In the genomic region with DNA sequence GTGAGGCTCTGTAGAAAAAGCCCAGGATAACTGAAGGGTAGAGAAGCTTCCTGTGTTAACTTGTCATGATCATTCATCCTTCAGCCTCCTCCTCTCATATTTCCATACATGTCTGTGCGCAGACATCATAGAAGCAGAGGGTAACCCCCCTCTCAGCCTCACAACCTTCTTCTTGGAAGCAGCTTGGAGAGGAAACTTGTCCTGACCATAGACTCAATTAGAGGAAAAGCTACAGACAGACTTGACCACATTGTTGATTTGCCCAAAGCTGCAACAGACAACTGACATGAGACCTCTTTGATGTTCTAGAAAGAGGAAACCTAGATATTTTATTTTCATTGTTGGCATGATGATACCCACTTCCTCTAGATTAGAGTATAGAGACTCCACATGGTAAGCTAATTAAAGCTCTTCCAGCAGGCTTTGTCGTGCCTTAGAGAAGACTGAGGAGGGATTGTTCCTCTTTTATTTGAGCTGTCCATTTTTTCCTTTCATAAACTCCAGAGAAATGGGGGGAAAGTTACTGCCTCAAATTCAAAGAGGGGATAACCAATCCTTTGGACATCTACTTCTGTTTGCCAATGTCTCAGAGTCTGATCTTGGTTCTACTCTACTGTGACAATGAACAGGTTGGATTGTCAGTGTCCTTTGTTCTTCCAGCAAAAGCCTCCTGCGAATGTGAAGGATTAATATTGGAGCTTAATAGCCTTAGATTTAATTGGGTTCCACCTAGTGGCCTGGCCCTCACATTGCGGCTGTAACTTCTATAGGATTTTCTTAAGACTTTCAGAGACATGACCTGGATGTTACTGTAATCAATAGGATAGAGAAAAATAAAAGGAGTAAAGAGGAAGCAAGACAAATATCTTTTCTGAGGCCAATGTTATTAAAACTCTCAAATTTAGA, we compare ENCODE assay signal across 10 mouse cellular contexts.
DNase-seq lines count a peak whose midpoint lies in the region; ATAC-seq and TF ChIP-seq lines count a peak whose summit lies in the region.
"Had no signal": no experiment of that assay in that cellular context is flagged by ENCODE, and none has a peak within 500 bp of the region (broad histone marks: within the 10 kb centered on the region; RNA-seq: fewer than 3 reads in every experiment).

No protein-coding gene starts in this region.

- DNase-seq in midbrain, embryonic 11.5 days (ENCODE audit: low spot score, missing footprints): peak; percentile 85
- DNase-seq in midbrain, embryonic 10.5 days (ENCODE audit: low spot score): no peak
- peak; percentile 63 for DNase-seq in brain, embryonic 14.5 days (ENCODE audit: low read depth)
- DNase-seq in kidney, postnatal 4 days: peak; percentile 41 to 52
- DNase-seq in thymus, postnatal 0 days (ENCODE audit: low spot score): peak; percentile 11

- H3K9ac ChIP-seq in forebrain, embryonic 13.5 days: no peak overlapping the region
- no peak overlapping the region for H3K9ac ChIP-seq in forebrain, embryonic 12.5 days
- no peak overlapping the region for H3K9ac ChIP-seq in midbrain, embryonic 11.5 days (ENCODE audit: low read length)
- no peak overlapping the region for H3K9ac ChIP-seq in neural tube, embryonic 15.5 days (replicated peaks)
- H3K9ac ChIP-seq: heart, embryonic 15.5 days had no signal

- H3K4me2 ChIP-seq in forebrain, embryonic 13.5 days: no peak overlapping the region
- H3K4me2 ChIP-seq in forebrain, embryonic 12.5 days: no peak overlapping the region
- no peak overlapping the region for H3K4me2 ChIP-seq in midbrain, embryonic 11.5 days
- H3K4me2 ChIP-seq in neural tube, embryonic 15.5 days: no peak overlapping the region
- H3K4me2 ChIP-seq: heart, embryonic 15.5 days had no signal

- H3K9me3 ChIP-seq in forebrain, embryonic 13.5 days (replicated peaks): no peaks in the 10 kb centered on the region
- H3K9me3 ChIP-seq in forebrain, embryonic 12.5 days: no peaks in the 10 kb centered on the region
- no peaks in the 10 kb centered on the region for H3K9me3 ChIP-seq in midbrain, embryonic 11.5 days (ENCODE audit: control insufficient read depth, low read length)
- no peaks in the 10 kb centered on the region for H3K9me3 ChIP-seq in midbrain, embryonic 10.5 days (replicated peaks)
- H3K9me3 ChIP-seq in neural tube, embryonic 15.5 days (replicated peaks): no peaks in the 10 kb centered on the region
- H3K9me3 ChIP-seq: heart, embryonic 15.5 days had no signal

- no peaks in the 10 kb centered on the region for H3K4me1 ChIP-seq in forebrain, embryonic 13.5 days
- H3K4me1 ChIP-seq in forebrain, embryonic 12.5 days: no peaks in the 10 kb centered on the region
- H3K4me1 ChIP-seq in midbrain, embryonic 11.5 days (ENCODE audit: control insufficient read depth, insufficient read depth, low read length): no peaks in the 10 kb centered on the region
- H3K4me1 ChIP-seq in midbrain, embryonic 10.5 days: no peaks in the 10 kb centered on the region
- H3K4me1 ChIP-seq in neural tube, embryonic 15.5 days: peaks cover 6% of the 10 kb centered on the region; the same call in 1 of the 2 replicates
- H3K4me1 ChIP-seq: heart, embryonic 15.5 days had no signal

- no peaks in the 10 kb centered on the region for H3K27me3 ChIP-seq in forebrain, embryonic 13.5 days
- H3K27me3 ChIP-seq in forebrain, embryonic 12.5 days: no peaks in the 10 kb centered on the region
- H3K27me3 ChIP-seq in midbrain, embryonic 11.5 days (ENCODE audit: control insufficient read depth, insufficient read depth, low read length): no peaks in the 10 kb centered on the region
- H3K27me3 ChIP-seq in midbrain, embryonic 10.5 days (ENCODE audit: low read depth, poor library complexity, severe bottlenecking): no peaks in the 10 kb centered on the region
- H3K27me3 ChIP-seq in neural tube, embryonic 15.5 days (replicated peaks): no peaks in the 10 kb centered on the region
- H3K27me3 ChIP-seq: heart, embryonic 15.5 days had no signal

- no peak for TF ChIP-seq POLR2A in brain, embryonic 14.5 days (IDR thresholded peaks at IDR 0.05; ENCODE audit: borderline replicate concordance, extremely low read depth, insufficient read depth, insufficient read length, poor library complexity, severe bottlenecking)

- no peak overlapping the region for H3K27ac ChIP-seq in forebrain, embryonic 13.5 days
- H3K27ac ChIP-seq in forebrain, embryonic 12.5 days: no peak overlapping the region
- no peak overlapping the region for H3K27ac ChIP-seq in midbrain, embryonic 11.5 days (ENCODE audit: low read depth, low read length)
- no peak overlapping the region for H3K27ac ChIP-seq in midbrain, embryonic 10.5 days (replicated peaks)
- no peak overlapping the region for H3K27ac ChIP-seq in neural tube, embryonic 15.5 days (replicated peaks)
- H3K27ac ChIP-seq: heart, embryonic 15.5 days; macrophage had no signal

- peak; percentile 16; the same call in 1 of the 2 replicates for ATAC-seq in forebrain, embryonic 13.5 days
- ATAC-seq in forebrain, embryonic 12.5 days (ENCODE audit: low FRiP score): no peak
- no peak for ATAC-seq in midbrain, embryonic 11.5 days (ENCODE audit: low FRiP score)
- no peak for ATAC-seq in neural tube, embryonic 15.5 days (ENCODE audit: low FRiP score)

- 39% methylated on average over 4 of the region's 4 CpGs for WGBS in forebrain, embryonic 13.5 days
- WGBS in forebrain, embryonic 12.5 days: 43% methylated on average over 4 of the region's 4 CpGs
- WGBS in midbrain, embryonic 11.5 days: 47% methylated on average over 4 of the region's 4 CpGs
- 45% methylated on average over 4 of the region's 4 CpGs for WGBS in midbrain, embryonic 10.5 days
- 44% methylated on average over 4 of the region's 4 CpGs for WGBS in neural tube, embryonic 15.5 days

- no peak overlapping the region for H3K4me3 ChIP-seq in forebrain, embryonic 13.5 days
- no peak overlapping the region for H3K4me3 ChIP-seq in forebrain, embryonic 12.5 days (replicated peaks)
- H3K4me3 ChIP-seq in midbrain, embryonic 11.5 days (ENCODE audit: low read depth, low read length): no peak overlapping the region
- H3K4me3 ChIP-seq in midbrain, embryonic 10.5 days: no peak overlapping the region
- no peak overlapping the region for H3K4me3 ChIP-seq in neural tube, embryonic 15.5 days (replicated peaks)
- H3K4me3 ChIP-seq: heart, embryonic 15.5 days had no signal

- peak; percentile 32; the same call in 1 of the 2 replicates for TF ChIP-seq CTCF in brain, embryonic 14.5 days (IDR thresholded peaks at IDR 0.05; ENCODE audit: borderline replicate concordance, extremely low read depth, insufficient read depth, insufficient read length)

- H3K36me3 ChIP-seq in forebrain, embryonic 13.5 days (ENCODE audit: poor library complexity, severe bottlenecking): no peaks in the 10 kb centered on the region
- H3K36me3 ChIP-seq in forebrain, embryonic 12.5 days (replicated peaks): no peaks in the 10 kb centered on the region
- no peaks in the 10 kb centered on the region for H3K36me3 ChIP-seq in midbrain, embryonic 11.5 days (ENCODE audit: control insufficient read depth, insufficient read depth, low read length)
- no peaks in the 10 kb centered on the region for H3K36me3 ChIP-seq in midbrain, embryonic 10.5 days
- no peaks in the 10 kb centered on the region for H3K36me3 ChIP-seq in neural tube, embryonic 15.5 days
- H3K36me3 ChIP-seq: heart, embryonic 15.5 days had no signal
